Mouse (Mus musculus) embryonic facial prominence, embryonic 15.5 days (tissue): ENCODE measurements around the gene Git2. TPM values are rescaled to one million over a fixed set of nuclear protein-coding genes. Genes with fewer than 3 reads are reported as not detected.

Source experiments
- ATAC-seq: fragments of 200-750 bp; cut with Nextera tagmentation; 2 replicates; pipeline ENCODE4 v1.8.0; 2017; ENCODE audit warnings: low read depth, moderate TSS enrichment; ENCODE audit not compliant: insufficient number of reproducible peaks, low FRiP score, low TSS enrichment
- H3K27ac ChIP-seq: fragments of 300-500 bp; sonication (generic); replicated peaks from 2 replicates; pipeline ENCODE4 v1.5.1; 2015; ENCODE audit warnings: mild to moderate bottlenecking, inconsistent platforms
- H3K27me3 ChIP-seq: fragments of 300-500 bp; sonication (generic); 2 replicates; pipeline ENCODE4 v1.6.1; 2015; ENCODE audit warnings: inconsistent platforms
- H3K36me3 ChIP-seq: fragments of 300-500 bp; sonication (generic); 2 replicates; pipeline ENCODE4 v1.6.1; 2015; ENCODE audit warnings: mild to moderate bottlenecking, inconsistent platforms
- H3K4me1 ChIP-seq: fragments of 300-500 bp; sonication (generic); 2 replicates; pipeline ENCODE4 v1.6.1; 2015; ENCODE audit warnings: inconsistent platforms
- H3K4me2 ChIP-seq: fragments of 300-500 bp; sonication (generic); replicated peaks from 2 replicates; pipeline ENCODE4 v1.6.1; 2015; ENCODE audit warnings: mild to moderate bottlenecking, inconsistent platforms
- H3K4me3 ChIP-seq: fragments of 300-500 bp; sonication (generic); replicated peaks from 2 replicates; pipeline ENCODE4 v1.5.1; 2015; ENCODE audit warnings: mild to moderate bottlenecking, inconsistent platforms
- H3K9ac ChIP-seq: fragments of 300-500 bp; sonication (generic); 2 replicates; pipeline ENCODE4 v1.6.1; 2015; ENCODE audit warnings: inconsistent platforms
- H3K9me3 ChIP-seq: fragments of 300-500 bp; sonication (generic); replicated peaks from 2 replicates; pipeline ENCODE4 v1.6.1; 2016; ENCODE audit warnings: inconsistent platforms
- WGBS: fragments of 180-500 bp; shearing (Covaris S2); methylation state at CpG from one replicate; pipeline ENCODE4 v1.1.7; 2015; 5-methylcytosine and 5-hydroxymethylcytosine counted together
- polyA plus RNA-seq: library from polyadenylated mRNA; unstranded; fragments of >200 nt; fragmentation: Nextera tagmentation; extraction: Ambion mirVana; gene quantifications from 2 replicates; pipeline ENCODE4 v1.2.1, GENCODE M21; 2015

Git2 gene
- 49.6 and 54.9 TPM in 2 replicates for polyA plus RNA-seq

GRCm38 (mm10) chr5:114775056-114775979, at the start of gene Git2:
Git2 (minus strand) TSS chr5:114775517.
- no peak for ATAC-seq
- Histone ChIP-seq H3K4me2 (peak within 1 kb of the TSS; percentile 87), H3K27ac (peak within 1 kb of the TSS; percentile 95), H3K9ac (peak within 1 kb of the TSS; percentile 91), H3K9me3 (no peaks in the 10 kb centered on the region), H3K36me3 (no peaks in the 10 kb centered on the region), H3K27me3 (no peaks in the 10 kb centered on the region), H3K4me3 (peak within 1 kb of the TSS; percentile 99), H3K4me1 (peaks cover 23% of the 10 kb centered on the region)
- under 1% methylated on average over 63 of the region's 63 CpGs for WGBS

- ATAC-seq, result no peak
- H3K4me1 ChIP-seq, result peaks cover 7% of the 10 kb centered on the region; the same call in 1 of the 2 replicates
- no peak overlapping the region for H3K4me2 ChIP-seq
- H3K4me3 ChIP-seq, result peak overlapping the region; percentile 4; the same call in 1 of the 2 replicates
- 21% methylated on average over 9 of the region's 9 CpGs for WGBS
- H3K36me3 ChIP-seq, result peaks cover 16% of the 10 kb centered on the region
- H3K27ac ChIP-seq, result 0 out of 2 replicates have a peak overlapping the region, but pooled peaks have one; percentile 28
- H3K27me3 ChIP-seq, result no peaks in the 10 kb centered on the region
- H3K9me3 ChIP-seq, result no peaks in the 10 kb centered on the region
- H3K9ac ChIP-seq, result no peak overlapping the region
Measured at GRCm38 (mm10) chr5:114824197-114824596, 48.9 kb upstream of the Git2 start.

GRCm38 (mm10) chr5:114822796-114823688, 47.7 kb upstream of the Git2 start, which contains the start of gene 1500011B03Rik:
1500011B03Rik (minus strand) TSS chr5:114823468.
- Histone ChIP-seq H3K4me1 (peaks cover 7% of the 10 kb centered on the region; the same call in 1 of the 2 replicates), H3K4me2 (peak within 1 kb of the TSS; percentile 63), H3K4me3 (peak within 1 kb of the TSS; percentile 68), H3K9me3 (no peaks in the 10 kb centered on the region), H3K27me3 (no peaks in the 10 kb centered on the region), H3K9ac (peak within 1 kb of the TSS; percentile 64), H3K27ac (peak within 1 kb of the TSS; percentile 77), H3K36me3 (peaks cover 16% of the 10 kb centered on the region)
- peak; percentile 90 for ATAC-seq
- 6% methylated on average over 53 of the region's 53 CpGs for WGBS

- no peak for ATAC-seq
- Histone ChIP-seq H3K36me3 (peaks cover 16% of the 10 kb centered on the region), H3K4me1 (no peaks in the 10 kb centered on the region), H3K27ac (no peak overlapping the region), H3K4me2 (no peak overlapping the region), H3K27me3 (no peaks in the 10 kb centered on the region), H3K9ac (no peak overlapping the region), H3K4me3 (no peak overlapping the region), H3K9me3 (no peaks in the 10 kb centered on the region)
- 77% methylated on average over 11 of the region's 11 CpGs for WGBS
Measured at GRCm38 (mm10) chr5:114818124-114818523, 42.8 kb upstream of the Git2 start.

- Histone ChIP-seq H3K9ac (no peak overlapping the region), H3K36me3 (peaks cover 10% of the 10 kb centered on the region), H3K4me1 (peaks cover 11% of the 10 kb centered on the region; the same call in 1 of the 2 replicates), H3K4me3 (no peak overlapping the region), H3K27me3 (no peaks in the 10 kb centered on the region), H3K27ac (no peak overlapping the region), H3K9me3 (no peaks in the 10 kb centered on the region), H3K4me2 (no peak overlapping the region)
- WGBS, result 50% methylated on average over 6 of the region's 6 CpGs
- ATAC-seq, result no peak
Measured at GRCm38 (mm10) chr5:114816599-114816998, 41.3 kb upstream of the Git2 start.

DNA sequence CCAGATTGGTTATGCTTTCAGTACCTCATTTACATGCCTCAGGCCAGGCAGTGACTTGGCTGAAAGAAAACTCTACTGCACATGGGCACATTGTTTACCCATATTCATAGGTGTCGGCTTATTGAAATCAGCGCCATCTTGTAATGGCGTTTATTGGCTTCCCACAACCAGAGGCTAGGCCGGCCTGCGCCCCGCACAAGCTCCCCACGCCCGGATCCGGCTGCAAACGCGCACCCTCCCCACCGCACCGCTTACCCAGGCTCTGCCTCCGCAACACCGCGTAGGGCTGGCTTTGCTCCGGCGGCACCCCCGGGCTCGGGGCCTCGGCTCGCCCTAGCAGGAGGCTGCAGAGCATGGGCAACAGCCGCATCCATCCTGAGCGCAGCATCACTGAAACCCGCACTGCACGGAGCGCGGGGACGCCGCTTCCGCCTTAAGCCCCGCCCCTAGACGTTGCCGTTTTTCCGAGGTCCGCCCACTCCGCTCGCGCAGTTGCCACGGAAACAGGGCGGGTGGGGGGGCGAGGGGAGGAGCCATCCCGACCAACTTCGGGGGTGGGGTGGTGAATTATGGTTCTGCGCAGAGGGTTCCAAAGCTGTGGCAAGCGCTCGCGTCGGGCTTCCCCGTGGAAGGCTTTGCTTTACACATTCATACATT, 38.3 kb upstream of the Git2 start:
- WGBS, result under 1% methylated on average over 50 of the region's 50 CpGs
- peak; percentile 93 for ATAC-seq
- H3K27me3 ChIP-seq, result no peaks in the 10 kb centered on the region
- H3K9me3 ChIP-seq, result no peaks in the 10 kb centered on the region
- H3K4me2 ChIP-seq, result peak overlapping the region; percentile 56
- H3K4me1 ChIP-seq, result peaks cover 13% of the 10 kb centered on the region; the same call in 1 of the 2 replicates
- H3K36me3 ChIP-seq, result peaks cover 11% of the 10 kb centered on the region
- peak overlapping the region; percentile 91 for H3K27ac ChIP-seq
- H3K4me3 ChIP-seq, result peak overlapping the region; percentile 80
- peak overlapping the region; percentile 59 for H3K9ac ChIP-seq

- Histone ChIP-seq H3K4me2 (no peak overlapping the region), H3K9me3 (no peaks in the 10 kb centered on the region), H3K27ac (no peak overlapping the region), H3K9ac (no peak overlapping the region), H3K27me3 (no peaks in the 10 kb centered on the region), H3K4me1 (peaks cover 47% of the 10 kb centered on the region), H3K36me3 (peaks cover 33% of the 10 kb centered on the region), H3K4me3 (no peak overlapping the region)
- 86% methylated on average over 5 of the region's 5 CpGs for WGBS
- ATAC-seq, result no peak
Measured at GRCm38 (mm10) chr5:114809826-114810225, 34.5 kb upstream of the Git2 start.

- Histone ChIP-seq H3K9me3 (no peaks in the 10 kb centered on the region), H3K4me2 (no peak overlapping the region), H3K36me3 (peaks cover 39% of the 10 kb centered on the region), H3K4me3 (no peak overlapping the region), H3K9ac (no peak overlapping the region), H3K27me3 (no peaks in the 10 kb centered on the region), H3K27ac (no peak overlapping the region), H3K4me1 (peaks cover 49% of the 10 kb centered on the region)
- 73% methylated on average over 10 of the region's 10 CpGs for WGBS
- ATAC-seq, result no peak
Measured at GRCm38 (mm10) chr5:114809181-114809756, 34.0 kb upstream of the Git2 start.

- H3K9me3 ChIP-seq, result no peaks in the 10 kb centered on the region
- H3K27ac ChIP-seq, result no peak overlapping the region
- ATAC-seq, result no peak
- no peak overlapping the region for H3K4me3 ChIP-seq
- no peak overlapping the region for H3K4me2 ChIP-seq
- H3K27me3 ChIP-seq, result no peaks in the 10 kb centered on the region
- peaks cover 48% of the 10 kb centered on the region for H3K36me3 ChIP-seq
- H3K9ac ChIP-seq, result no peak overlapping the region
- 67% methylated on average over 8 of the region's 8 CpGs for WGBS
- H3K4me1 ChIP-seq, result peaks cover 49% of the 10 kb centered on the region
Measured at GRCm38 (mm10) chr5:114808385-114808784, 33.1 kb upstream of the Git2 start.

GRCm38 (mm10) chr5:114807893-114808292, 32.6 kb upstream of the Git2 start:
- Histone ChIP-seq H3K9me3 (no peaks in the 10 kb centered on the region), H3K4me1 (peaks cover 48% of the 10 kb centered on the region), H3K4me3 (no peak overlapping the region), H3K27ac (no peak overlapping the region), H3K4me2 (no peak overlapping the region), H3K9ac (no peak overlapping the region), H3K27me3 (no peaks in the 10 kb centered on the region), H3K36me3 (peaks cover 53% of the 10 kb centered on the region)
- no peak for ATAC-seq
- 46% methylated on average over 6 of the region's 6 CpGs for WGBS
